Mouse (Mus musculus): ENCODE results near the gene Nhp2. TPM values are rescaled to one million over a fixed set of nuclear protein-coding genes. Genes with fewer than 3 reads are reported as not detected.

Nhp2 gene
- polyA plus RNA-seq, 1 experiment: 78.5 TPM

DNA sequence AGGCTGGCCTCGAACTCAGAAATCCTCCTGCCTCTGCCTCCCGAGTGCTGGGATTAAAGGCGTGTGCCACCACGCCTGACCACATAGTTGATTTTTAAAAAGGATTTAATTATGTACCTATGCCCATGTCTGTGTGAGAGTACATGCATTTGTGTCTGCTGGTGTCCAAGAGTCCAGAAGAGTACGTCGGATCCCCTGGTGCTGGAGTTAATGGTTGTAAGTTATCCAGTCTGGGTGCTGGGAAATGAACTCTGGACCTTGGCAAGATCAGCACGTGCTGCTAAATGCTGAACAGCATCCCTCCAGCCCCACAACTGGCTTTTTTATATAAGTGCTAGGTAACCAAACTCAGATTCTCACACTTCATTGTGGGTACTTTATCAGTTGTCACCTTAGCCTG is 51.3 kb downstream of the Nhp2 start:
- no peaks in the 10 kb centered on the region for H3K4me1 ChIP-seq (ENCODE audit: control insufficient read depth, insufficient read depth, low read length)
- no peak overlapping the region for H3K4me3 ChIP-seq (ENCODE audit: insufficient read depth, low read length)
- TF ChIP-seq POLR2A (IDR thresholded peaks at IDR 0.05; ENCODE audit: extremely low read depth, insufficient read depth, low read length) (no peak), CTCF (IDR thresholded peaks at IDR 0.05; ENCODE audit: extremely low read depth, insufficient read depth, low read length) (no peak)
- H3K27ac ChIP-seq (ENCODE audit: insufficient read depth, low read length): no peak overlapping the region

DNA sequence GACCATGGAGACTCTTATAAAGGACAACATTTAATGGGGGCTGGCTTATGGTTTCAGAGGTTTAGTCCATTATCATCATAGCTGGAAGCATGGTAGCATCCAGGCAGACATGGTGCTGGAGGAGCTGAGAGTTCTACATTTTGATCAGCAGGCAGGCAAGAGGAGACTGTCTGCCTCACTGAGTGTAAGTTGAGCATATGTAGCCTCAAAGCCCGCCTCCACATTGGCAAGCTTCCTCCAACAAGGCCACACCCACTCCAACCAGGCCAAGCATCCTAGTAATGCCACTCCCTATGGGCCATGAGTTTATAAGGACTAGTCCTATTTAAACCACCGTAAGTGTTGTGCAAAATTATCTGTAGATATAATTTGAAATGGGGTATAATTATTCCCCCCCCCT is 51.8 kb downstream of the Nhp2 start:
- TF ChIP-seq POLR2A (IDR thresholded peaks at IDR 0.05; ENCODE audit: extremely low read depth, insufficient read depth, low read length): no peak
- no peak for TF ChIP-seq CTCF (IDR thresholded peaks at IDR 0.05; ENCODE audit: extremely low read depth, insufficient read depth, low read length)
- Histone ChIP-seq H3K27ac (ENCODE audit: insufficient read depth, low read length) (no peak overlapping the region), H3K4me3 (ENCODE audit: insufficient read depth, low read length) (no peak overlapping the region), H3K4me1 (ENCODE audit: control insufficient read depth, insufficient read depth, low read length) (no peaks in the 10 kb centered on the region)

DNA sequence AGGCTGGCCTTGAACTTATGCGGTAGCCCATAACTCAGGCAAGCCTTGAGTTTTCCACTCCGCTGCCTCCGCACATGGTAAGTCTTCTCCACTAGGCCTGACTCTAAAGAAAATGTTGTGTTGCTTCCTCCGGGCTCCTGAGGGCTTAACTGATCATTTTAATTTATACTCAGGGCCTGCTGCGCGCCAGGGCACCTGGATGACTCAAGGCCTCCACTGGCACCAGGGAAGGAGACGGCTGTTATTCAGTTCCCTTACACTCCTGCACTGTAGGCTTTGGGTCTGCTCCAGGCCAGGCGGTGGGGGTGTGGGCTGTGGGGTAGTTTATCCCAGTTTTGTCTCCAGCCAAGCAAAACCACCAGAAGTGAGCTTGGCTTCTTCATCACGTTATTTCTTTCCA is 53.8 kb downstream of the Nhp2 start:
- no peak for TF ChIP-seq CTCF (IDR thresholded peaks at IDR 0.05; ENCODE audit: extremely low read depth, insufficient read depth, low read length)
- TF ChIP-seq POLR2A (IDR thresholded peaks at IDR 0.05; ENCODE audit: extremely low read depth, insufficient read depth, low read length): no peak
- no peaks in the 10 kb centered on the region for H3K4me1 ChIP-seq (ENCODE audit: control insufficient read depth, insufficient read depth, low read length)
- no peak overlapping the region for H3K27ac ChIP-seq (ENCODE audit: insufficient read depth, low read length)
- H3K4me3 ChIP-seq (ENCODE audit: insufficient read depth, low read length): no peak overlapping the region

Other genes with a start within 250 kb of the Nhp2 start
- 9.7 and 10.5 TPM in 2 replicates for gene Phykpl, start 35.0 kb upstream of the Nhp2 start, polyA plus RNA-seq (2012; rRNA removed)
- 98.4 and 100 TPM in 2 replicates for gene Hnrnpab, start 12.9 kb upstream of the Nhp2 start, polyA plus RNA-seq (2012; rRNA removed)
- gene Rmnd5b, start 16.2 kb downstream of the Nhp2 start, polyA plus RNA-seq (2012; rRNA removed): 80.3 and 81.2 TPM in 2 replicates
- 9.1 and 10.2 TPM in 2 replicates for gene N4bp3, start 31.1 kb downstream of the Nhp2 start, polyA plus RNA-seq (2012; rRNA removed)
- gene D930048N14Rik, start 31.2 kb downstream of the Nhp2 start, polyA plus RNA-seq (2012; rRNA removed): 5.3 and 6.0 TPM in 2 replicates
- gene 0610009B22Rik, start 69.1 kb downstream of the Nhp2 start, polyA plus RNA-seq (2012; rRNA removed): 37.7 and 41.1 TPM in 2 replicates
- 9.3 and 9.4 TPM in 2 replicates for gene Sec24a, start 143.9 kb downstream of the Nhp2 start, polyA plus RNA-seq (2012; rRNA removed)
- gene Sar1b, start 144.0 kb downstream of the Nhp2 start, polyA plus RNA-seq (2012; rRNA removed): 97.2 and 100 TPM in 2 replicates
- gene Jade2, start 237.9 kb downstream of the Nhp2 start, polyA plus RNA-seq (2012; rRNA removed): 24.2 and 24.5 TPM in 2 replicates